Mouse (Mus musculus) Patski (cell line): ENCODE results near the gene Flywch1. TPM values are rescaled to one million over a fixed set of nuclear protein-coding genes. Genes with fewer than 3 reads are reported as not detected.
A peak's percentile ranks its signal among the peaks of the same experiment; 100 is the strongest.

Source experiments
- ATAC-seq: fragments of 100-300 bp; one replicate; pipeline ENCODE4 v1.8.0; 2021
- CTCF ChIA-PET: fragments of 350-600 bp; sonication (Branson Sonifier 250); formaldehyde crosslinking; loops from one replicate; lab custom pipeline; 2022; ENCODE audit warnings: inconsistent platforms; lab: Charles Lee
- POLR2A ChIA-PET: fragments of 350-600 bp; sonication (Branson Sonifier 250); formaldehyde crosslinking; loops from one replicate; lab custom pipeline; 2022; ENCODE audit warnings: antibody characterized with exemption, inconsistent platforms; lab: Charles Lee
- DNase-seq: peaks from one replicate; pipeline ENCODE4 v3.0.0-alpha.2; 2011; ENCODE audit warnings: low read depth, low spot score
- H3K27me3 ChIP-seq: fragments of 371-371 bp; one replicate; pipeline ENCODE4 v1.5.1; 2021
- CTCF ChIP-seq: fragments of 100-300 bp; IDR thresholded peaks from one replicate; pipeline ENCODE4 v1.5.1; 2021
- in situ Hi-C: fragments of 300-500 bp; cut with MboI; formaldehyde crosslinking; loops from 3 replicates; pipeline ENCODE4 v1.11.1; 2018; ENCODE audit warnings: low pct_unique_long_range_greater_than_20kb, mixed read lengths
- polyA plus RNA-seq: library from polyadenylated mRNA; unstranded; gene quantifications from one replicate; pipeline ENCODE4 v1.2.3, GENCODE M21; 2021

Gene Flywch1
- polyA plus RNA-seq: 96.0 TPM

DNA sequence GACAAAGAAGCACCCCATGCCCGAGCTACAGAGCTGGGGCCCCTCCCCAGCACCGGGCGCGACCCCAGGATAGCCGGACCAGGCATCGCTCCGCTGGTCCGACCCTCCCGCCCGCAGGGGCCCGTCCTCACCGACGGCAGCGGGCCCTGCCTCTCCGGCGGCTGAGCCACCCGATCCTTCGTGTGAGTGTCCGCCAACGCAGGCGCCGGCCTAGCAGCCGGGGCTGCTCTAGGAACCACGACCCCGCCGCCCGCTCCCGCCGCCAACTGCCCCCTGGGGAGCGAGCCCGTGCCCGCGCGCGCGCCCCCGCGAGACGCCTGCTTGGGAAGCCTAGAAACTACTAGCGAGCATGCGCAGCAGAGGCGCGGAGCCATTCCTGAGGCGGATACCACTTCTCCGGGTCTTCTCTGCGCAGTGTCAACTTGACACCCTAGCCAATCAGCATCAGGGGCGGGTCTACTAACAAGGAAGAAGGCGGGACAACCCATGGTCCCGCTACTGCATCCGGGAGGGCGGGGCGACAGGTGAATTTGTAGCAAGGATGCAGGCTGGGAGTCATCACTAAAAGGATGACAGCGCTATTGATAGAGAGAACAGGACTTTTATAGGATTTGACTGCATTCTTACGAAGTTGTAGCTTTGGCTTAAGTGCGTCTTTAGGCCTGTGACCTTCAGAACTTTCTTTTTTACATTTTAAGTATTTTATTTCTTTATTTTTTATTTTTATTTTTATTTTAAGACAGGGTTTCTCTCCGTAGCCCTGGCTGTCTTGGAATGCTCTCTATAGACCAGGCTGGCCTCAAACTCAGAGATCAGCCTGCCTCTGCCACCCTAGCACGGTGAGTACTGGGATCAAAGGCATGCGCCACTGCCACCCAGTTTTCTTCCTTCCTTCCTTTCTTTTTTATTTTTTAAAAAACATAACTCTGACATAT, at the start of gene Flywch1:
Gene Flywch1, minus strand, starts transcription at position 319 of the 935 bp plus-strand sequence.
- peak; percentile 92 for DNase-seq
- POLR2A ChIA-PET: no interaction called here
- in situ Hi-C loops: loop anchor here (5.0 kb wide), 1 partner anchor 76 kb away; no protein-coding TSS in a partner anchor
- CTCF ChIA-PET: interaction anchor here (1.0 kb wide), 2 partner anchors 21 to 154 kb away, joined by 3 read pairs; no protein-coding TSS in a partner anchor
- TF ChIP-seq CTCF: no peak
- H3K27me3 ChIP-seq: no peaks in the 10 kb centered on the region
- peak; percentile 82 for ATAC-seq

GRCm38 (mm10) chr17:23820731-23821130, 49.3 kb upstream of the Flywch1 start:
- ATAC-seq: no peak
- TF ChIP-seq CTCF: no peak
- no peak for DNase-seq
- H3K27me3 ChIP-seq: no peaks in the 10 kb centered on the region
- POLR2A ChIA-PET: interaction anchor here (0.9 kb wide), 1 partner anchor 9 kb away, joined by 3 read pairs; no protein-coding TSS in a partner anchor
- CTCF ChIA-PET: interaction anchor here (1.6 kb wide), 1 partner anchor 13 kb away, joined by 3 read pairs; no protein-coding TSS in a partner anchor
- in situ Hi-C loops: no loop called here

- ChIA-PET POLR2A (no interaction called here), CTCF (no interaction called here)
- in situ Hi-C loops: no loop called here
- DNase-seq (no peak), ATAC-seq (no peak)
- H3K27me3 ChIP-seq: no peaks in the 10 kb centered on the region
- no peak for TF ChIP-seq CTCF
Observed at GRCm38 (mm10) chr17:23819235-23819634, 47.8 kb upstream of the Flywch1 start.

DNA sequence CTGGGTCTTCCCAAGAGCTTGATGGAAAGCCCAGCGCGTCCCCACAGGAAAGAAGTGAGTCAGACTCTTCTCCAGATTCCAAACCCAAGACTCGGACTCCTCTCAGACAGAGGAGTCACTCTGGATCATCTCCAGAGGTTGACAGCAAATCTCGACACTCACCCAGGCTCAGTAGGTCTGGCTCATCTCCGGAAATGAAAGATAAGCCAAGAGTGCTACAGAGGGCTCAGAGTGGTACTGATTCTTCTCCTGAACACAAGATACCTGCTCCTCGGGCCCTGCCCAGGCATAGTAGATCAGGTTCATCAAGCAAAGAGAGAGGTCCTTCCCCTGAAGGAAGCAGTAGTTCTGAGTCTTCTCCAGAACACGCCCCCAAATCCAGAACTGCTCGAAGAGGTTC, 47.2 kb upstream of the Flywch1 start:
- CTCF ChIA-PET: no interaction called here
- in situ Hi-C loops: no loop called here

DNA sequence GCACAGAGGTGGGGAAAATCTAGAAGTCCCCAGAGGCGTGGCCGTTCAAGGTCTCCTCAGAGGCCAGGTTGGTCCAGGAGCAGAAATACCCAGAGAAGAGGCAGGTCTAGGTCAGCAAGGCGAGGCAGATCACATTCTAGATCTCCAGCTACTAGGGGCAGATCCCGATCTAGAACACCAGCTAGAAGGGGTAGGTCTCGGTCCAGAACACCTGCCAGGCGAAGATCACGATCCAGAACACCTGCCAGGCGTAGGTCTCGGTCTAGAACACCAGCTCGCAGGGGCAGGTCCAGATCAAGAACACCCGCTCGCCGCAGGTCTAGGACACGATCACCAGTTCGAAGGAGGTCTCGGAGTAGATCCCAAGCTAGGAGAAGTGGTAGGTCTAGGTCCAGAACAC, 44.2 kb upstream of the Flywch1 start:
- ATAC-seq: no peak
- in situ Hi-C loops: no loop called here
- no peak for DNase-seq
- ChIA-PET POLR2A (interaction anchor here (1.5 kb wide), 1 partner anchor 11 kb away, joined by 3 read pairs; no protein-coding TSS in a partner anchor), CTCF (no interaction called here)
- H3K27me3 ChIP-seq: no peaks in the 10 kb centered on the region
- TF ChIP-seq CTCF: no peak

More for the DNA sequence above, 47.2 kb upstream of the Flywch1 start:
- no peak for TF ChIP-seq CTCF
- ATAC-seq (no peak), DNase-seq (no peak)
- H3K27me3 ChIP-seq: no peaks in the 10 kb centered on the region
- POLR2A ChIA-PET: no interaction called here

- H3K27me3 ChIP-seq: no peaks in the 10 kb centered on the region
- no peak for TF ChIP-seq CTCF
- DNase-seq (no peak), ATAC-seq (no peak)
- in situ Hi-C loops: no loop called here
- POLR2A ChIA-PET: no interaction called here
- CTCF ChIA-PET: interaction anchor here (1.1 to 1.7 kb wide), 3 partner anchors 13 to 59 kb away, joined by 3 to 5 read pairs (median 5); no protein-coding TSS in a partner anchor
Observed at GRCm38 (mm10) chr17:23807918-23808317, 36.5 kb upstream of the Flywch1 start.

DNA sequence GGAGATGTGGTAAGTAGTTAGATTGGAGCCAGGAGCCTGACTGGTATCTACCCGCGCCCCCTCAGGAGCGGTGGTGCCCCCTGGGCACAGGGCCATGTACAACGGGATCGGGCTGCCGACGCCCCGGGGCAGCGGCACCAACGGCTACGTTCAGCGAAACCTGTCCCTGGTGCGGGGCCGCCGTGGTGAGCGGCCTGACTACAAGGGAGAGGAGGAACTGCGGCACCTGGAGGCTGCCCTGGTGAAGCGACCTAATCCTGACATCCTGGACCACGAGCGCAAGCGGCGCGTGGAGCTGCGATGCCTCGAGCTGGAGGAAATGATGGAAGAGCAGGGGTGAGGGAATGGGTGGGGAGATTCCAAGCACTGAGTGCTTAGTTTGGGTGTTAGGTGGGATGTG, 35.5 kb upstream of the Flywch1 start:
- H3K27me3 ChIP-seq: no peaks in the 10 kb centered on the region
- TF ChIP-seq CTCF: peak; percentile 86
- CTCF ChIA-PET: interaction anchor here (0.6 to 1.7 kb wide), 6 partner anchors 14 to 58 kb away, joined by 3 to 6 read pairs (median 3); partner anchors contain the start of gene Srrm2
- in situ Hi-C loops: no loop called here
- POLR2A ChIA-PET: no interaction called here
- no peak for ATAC-seq
- no peak for DNase-seq

DNA sequence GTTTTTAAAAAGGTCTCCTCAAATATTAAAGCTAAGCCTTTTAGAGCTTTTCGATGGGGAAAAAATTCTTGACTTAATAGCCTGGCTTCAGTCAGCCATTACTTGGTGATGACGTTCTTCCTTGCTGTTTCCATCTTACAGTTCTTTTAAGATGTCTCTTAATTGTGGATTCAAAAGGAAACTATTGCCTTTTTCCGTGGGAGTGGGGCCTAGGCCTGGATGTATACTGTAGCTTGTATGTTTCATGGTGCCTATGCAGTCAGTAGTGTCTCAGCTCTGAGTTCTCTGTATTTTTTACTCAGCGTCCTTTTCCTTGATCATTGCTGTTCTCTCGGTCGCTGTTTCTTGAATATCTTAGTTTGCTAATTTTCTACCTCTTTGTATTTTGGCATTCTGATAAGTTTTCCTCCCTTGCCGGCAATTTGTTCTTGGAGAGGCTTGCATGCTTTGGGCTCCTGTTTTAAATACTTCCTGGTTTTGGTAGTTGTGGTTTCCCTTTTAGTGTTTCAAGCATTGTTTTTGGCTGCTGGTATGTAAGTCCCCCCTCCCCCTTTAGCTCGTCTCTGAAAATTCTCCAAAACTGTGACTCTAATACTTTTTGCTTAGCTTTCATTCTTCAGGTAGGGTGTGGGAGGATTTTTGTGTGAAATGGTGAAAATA, 33.2 kb upstream of the Flywch1 start:
- H3K27me3 ChIP-seq: no peaks in the 10 kb centered on the region
- DNase-seq: no peak
- in situ Hi-C loops: no loop called here
- ChIA-PET POLR2A (interaction anchor here (0.8 to 1.3 kb wide), 2 partner anchors 11 to 30 kb away, joined by 3 to 4 read pairs; no protein-coding TSS in a partner anchor), CTCF (interaction anchor here (1.1 kb wide), 1 partner anchor 31 kb away, joined by 4 read pairs; no protein-coding TSS in a partner anchor)
- no peak for TF ChIP-seq CTCF
- no peak for ATAC-seq

DNA sequence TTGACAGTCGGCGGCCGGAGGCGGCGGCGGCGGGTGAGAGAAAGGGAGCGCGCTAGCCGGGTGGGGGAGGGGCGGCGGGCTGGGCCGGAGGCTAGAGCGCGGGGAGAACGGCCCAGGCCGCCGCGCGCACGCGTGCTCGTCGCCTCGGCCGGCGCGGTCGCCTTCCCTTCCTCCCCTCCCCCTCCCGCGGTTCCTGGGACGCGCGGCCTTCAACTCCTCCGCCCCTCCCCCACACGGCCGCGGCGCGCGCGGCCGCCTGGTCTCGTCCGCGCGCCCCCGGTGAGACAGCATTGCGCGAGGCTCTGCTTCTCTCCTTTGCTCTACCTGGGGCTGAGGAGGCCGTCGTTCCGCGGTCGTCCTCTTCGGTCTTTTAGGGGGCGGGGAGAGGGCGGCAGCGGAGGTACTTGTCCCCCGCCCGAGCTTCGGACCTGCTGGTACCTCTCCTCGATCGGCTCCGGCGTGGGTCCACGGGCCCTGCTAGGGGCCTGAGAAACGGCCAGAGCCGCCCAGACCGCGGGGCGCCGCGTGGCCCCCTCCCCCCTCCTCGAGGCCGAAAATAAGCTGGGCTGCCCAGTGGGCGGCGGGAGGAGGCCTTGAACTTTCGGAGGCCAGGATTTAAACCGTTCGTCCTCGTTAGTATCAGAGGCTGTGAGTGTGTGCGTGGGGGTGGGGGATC, 32.1 kb upstream of the Flywch1 start:
- in situ Hi-C loops: no loop called here
- ChIA-PET CTCF (interaction anchor here (0.9 to 1.1 kb wide), 2 partner anchors 30 to 41 kb away, joined by 4 to 5 read pairs; partner anchors contain the start of genes Prss32 and Prss41), POLR2A (interaction anchor here (0.8 to 1.1 kb wide), 2 partner anchors 29 to 53 kb away, joined by 3 to 4 read pairs; no protein-coding TSS in a partner anchor)
- DNase-seq (no peak), ATAC-seq (peak; percentile 32)
- H3K27me3 ChIP-seq: no peaks in the 10 kb centered on the region
- no peak for TF ChIP-seq CTCF
